Mouse (Mus musculus) ES-E14 (cell line): ENCODE results near the gene Epb41l4b.

ENCODE experiments used
- CHD2 ChIP-seq: IDR thresholded peaks from 2 replicates; pipeline ENCODE4 v1.6.1; 2014; ENCODE audit warnings: mild to moderate bottlenecking, low read depth, low read length, inconsistent platforms
- ZC3H11A ChIP-seq: IDR thresholded peaks from 2 replicates; pipeline ENCODE4 v1.6.1; 2012; ENCODE audit warnings: low read depth, mild to moderate bottlenecking, inconsistent platforms, low read length, borderline replicate concordance
- ZNF384 ChIP-seq: IDR thresholded peaks from 2 replicates; pipeline ENCODE4 v1.6.1; 2012; ENCODE audit warnings: low read depth, low read length, inconsistent platforms

GRCm38 (mm10) chr4:57186035-57186434 lies 42.8 kb upstream of the Epb41l4b start:
- TF ChIP-seq ZC3H11A (no peak), CHD2 (no peak), ZNF384 (no peak; the same call in 1 of the 2 replicates)
